Mouse (Mus musculus) kidney, embryonic 15.5 days (tissue): Measurements from ENCODE around the gene Klhl36. TPM values are rescaled to one million over a fixed set of nuclear protein-coding genes. Genes with fewer than 3 reads are reported as not detected.

Experiments
- ATAC-seq: fragments of 200-750 bp; cut with Nextera tagmentation; replicated peaks from 2 replicates; pipeline ENCODE4 v1.8.0; 2017; ENCODE audit warnings: moderate TSS enrichment; ENCODE audit not compliant: low FRiP score
- H3K27ac ChIP-seq: fragments of 300-500 bp; sonication (generic); 2 replicates; pipeline ENCODE4 v1.5.1; 2015; ENCODE audit warnings: mild to moderate bottlenecking, inconsistent platforms
- H3K27me3 ChIP-seq: fragments of 300-500 bp; sonication (generic); 2 replicates; pipeline ENCODE4 v1.6.1; 2015; ENCODE audit warnings: inconsistent platforms
- H3K36me3 ChIP-seq: fragments of 300-500 bp; sonication (generic); 2 replicates; pipeline ENCODE4 v1.6.1; 2015; ENCODE audit warnings: inconsistent platforms
- H3K4me1 ChIP-seq: fragments of 300-500 bp; sonication (generic); 2 replicates; pipeline ENCODE4 v1.6.1; 2015; ENCODE audit warnings: inconsistent platforms
- H3K4me2 ChIP-seq: fragments of 300-500 bp; sonication (generic); 2 replicates; pipeline ENCODE4 v1.6.1; 2015; ENCODE audit warnings: moderate library complexity, mild to moderate bottlenecking, inconsistent platforms
- H3K4me3 ChIP-seq: fragments of 300-500 bp; sonication (generic); replicated peaks from 2 replicates; pipeline ENCODE4 v1.5.1; 2015; ENCODE audit warnings: mild to moderate bottlenecking, inconsistent platforms
- H3K9ac ChIP-seq: fragments of 300-500 bp; sonication (generic); 2 replicates; pipeline ENCODE4 v1.6.1; 2015; ENCODE audit warnings: mild to moderate bottlenecking, inconsistent platforms
- H3K9me3 ChIP-seq: fragments of 300-500 bp; sonication (generic); replicated peaks from 2 replicates; pipeline ENCODE4 v1.6.1; 2016; ENCODE audit warnings: inconsistent platforms
- WGBS: fragments of 180-500 bp; shearing (Covaris S2); methylation state at CpG from one replicate; pipeline ENCODE4 v1.1.7; 2015; ENCODE audit warnings: mixed read lengths; 5-methylcytosine and 5-hydroxymethylcytosine counted together
- polyA plus RNA-seq: library from polyadenylated mRNA; unstranded; fragments of >200 nt; fragmentation: Nextera tagmentation; extraction: Ambion mirVana; gene quantifications from 2 replicates; pipeline ENCODE4 v1.2.1, GENCODE M21; 2015

The Klhl36 gene
- polyA plus RNA-seq, 1 experiment from 2014 or later: 18.4 TPM

DNA sequence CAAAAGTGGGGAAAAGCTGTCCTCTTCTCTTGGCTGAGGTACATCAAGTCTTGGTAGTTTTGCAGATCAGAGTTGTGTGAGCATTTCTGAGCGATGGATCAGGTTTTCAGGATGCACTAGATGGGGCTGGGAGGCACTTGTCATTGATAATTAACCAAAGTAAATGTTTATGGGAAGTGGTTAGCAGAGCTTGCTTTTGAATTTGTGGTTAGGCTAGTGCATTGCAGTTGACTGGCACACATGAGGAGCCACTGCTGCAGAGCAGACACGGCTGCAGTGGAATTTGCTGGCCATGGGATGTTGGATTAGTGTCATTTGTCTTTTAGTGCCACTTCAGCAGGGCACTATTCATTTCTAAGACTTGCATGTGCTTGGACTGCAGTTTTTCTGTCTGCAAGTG is 52.1 kb downstream of the Klhl36 start:
- no peak overlapping the region for H3K4me3 ChIP-seq
- no peaks in the 10 kb centered on the region for H3K27me3 ChIP-seq
- H3K27ac ChIP-seq: peak overlapping the region; percentile 52
- peak overlapping the region; percentile 96 for H3K4me2 ChIP-seq
- peaks cover 76% of the 10 kb centered on the region for H3K4me1 ChIP-seq
- no peak overlapping the region; the same call in 1 of the 2 replicates for H3K9ac ChIP-seq
- ATAC-seq: no peak
- 31% methylated on average over 2 of the region's 2 CpGs for WGBS
- no peaks in the 10 kb centered on the region for H3K9me3 ChIP-seq
- peaks cover 8% of the 10 kb centered on the region for H3K36me3 ChIP-seq

DNA sequence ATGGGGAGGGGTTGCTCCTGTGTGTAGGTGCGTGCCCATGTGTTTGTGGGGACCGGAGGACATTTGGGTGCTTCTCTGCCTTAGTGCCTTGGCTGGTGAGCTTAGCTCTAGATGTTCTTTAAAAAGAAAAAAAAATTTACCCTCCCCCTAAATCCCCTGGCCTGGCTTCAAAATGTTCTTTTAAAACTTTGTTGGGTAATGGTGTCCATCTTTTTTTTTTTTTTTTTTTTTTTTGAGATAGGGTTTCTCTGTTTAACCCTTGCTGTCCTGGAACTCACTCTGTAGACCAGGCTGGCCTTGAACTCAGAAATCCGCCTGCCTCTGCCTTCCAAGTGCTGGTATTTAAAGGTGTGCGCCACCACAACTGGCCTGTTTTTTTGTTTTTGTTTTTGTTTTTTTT is 53.2 kb downstream of the Klhl36 start:
- WGBS: 80% methylated on average over 4 of the region's 4 CpGs
- Histone ChIP-seq H3K27ac (0 out of 2 replicates have a peak overlapping the region, but pooled peaks have one; percentile 24), H3K36me3 (peaks cover 10% of the 10 kb centered on the region), H3K4me2 (no peak overlapping the region), H3K9me3 (no peaks in the 10 kb centered on the region), H3K27me3 (no peaks in the 10 kb centered on the region), H3K9ac (no peak overlapping the region), H3K4me1 (peaks cover 69% of the 10 kb centered on the region), H3K4me3 (no peak overlapping the region)
- no peak for ATAC-seq

DNA sequence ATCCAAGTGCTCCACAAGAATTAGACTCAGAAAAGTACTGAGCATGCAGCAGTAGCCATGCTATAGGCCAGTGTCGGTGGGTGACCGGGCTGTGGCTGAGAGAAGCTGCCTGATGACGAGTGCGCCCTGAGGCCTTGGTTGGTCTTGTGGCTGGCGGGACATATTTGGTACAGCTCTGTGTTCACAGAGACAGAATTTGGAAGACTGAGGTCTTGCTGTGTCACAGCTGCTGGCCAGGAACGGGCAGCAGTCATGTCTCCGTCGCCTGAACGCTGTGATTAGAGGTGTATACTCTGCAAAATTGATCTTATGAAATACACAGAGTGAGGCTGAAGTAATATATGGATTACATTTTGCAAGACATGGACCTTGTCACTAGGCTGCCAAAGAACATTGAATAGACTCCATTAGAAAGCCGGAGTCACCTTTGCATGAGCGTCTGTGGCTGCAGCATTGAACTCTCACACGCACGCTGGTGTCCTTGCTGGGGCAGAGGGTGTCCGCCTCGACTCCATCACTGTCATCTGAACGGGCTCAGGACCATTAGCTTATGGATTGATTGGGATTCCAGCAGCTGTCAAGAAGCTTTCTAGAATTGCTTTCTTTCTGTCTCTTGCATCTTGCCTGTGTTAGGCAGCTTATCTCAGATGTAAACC is 54.3 kb downstream of the Klhl36 start:
- Histone ChIP-seq H3K9me3 (no peaks in the 10 kb centered on the region), H3K4me1 (peaks cover 77% of the 10 kb centered on the region), H3K27me3 (no peaks in the 10 kb centered on the region), H3K4me2 (no peak overlapping the region), H3K4me3 (no peak overlapping the region), H3K36me3 (peaks cover 10% of the 10 kb centered on the region), H3K27ac (no peak overlapping the region), H3K9ac (no peak overlapping the region)
- ATAC-seq: no peak
- 70% methylated on average over 16 of the region's 16 CpGs for WGBS

DNA sequence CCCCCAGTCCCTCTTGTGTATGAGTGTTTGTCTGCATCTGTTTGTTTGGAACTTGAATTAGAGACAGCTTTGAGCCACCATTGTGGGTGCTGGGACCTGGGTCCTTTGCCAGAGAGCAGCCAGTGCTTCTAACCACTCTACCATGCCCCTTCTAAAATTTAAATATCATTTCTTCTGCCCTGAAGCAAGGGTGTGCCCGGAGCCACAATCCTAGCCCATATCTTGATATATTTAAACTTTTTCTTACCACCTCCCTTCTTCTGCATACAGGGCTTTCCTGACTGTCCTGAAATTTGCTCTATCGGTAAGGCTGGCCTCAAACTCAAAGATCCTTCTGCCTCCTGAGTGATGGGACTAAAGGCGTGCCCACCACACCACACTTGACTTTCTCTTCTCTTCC is 55.3 kb downstream of the Klhl36 start:
- no peak overlapping the region for H3K27ac ChIP-seq
- H3K4me1 ChIP-seq: peaks cover 76% of the 10 kb centered on the region
- ATAC-seq: no peak
- no peak overlapping the region for H3K4me3 ChIP-seq
- no peak overlapping the region for H3K9ac ChIP-seq
- no peak overlapping the region for H3K4me2 ChIP-seq
- 85% methylated on average over 3 of the region's 3 CpGs for WGBS
- peaks cover 10% of the 10 kb centered on the region for H3K36me3 ChIP-seq
- no peaks in the 10 kb centered on the region for H3K9me3 ChIP-seq
- H3K27me3 ChIP-seq: no peaks in the 10 kb centered on the region

DNA sequence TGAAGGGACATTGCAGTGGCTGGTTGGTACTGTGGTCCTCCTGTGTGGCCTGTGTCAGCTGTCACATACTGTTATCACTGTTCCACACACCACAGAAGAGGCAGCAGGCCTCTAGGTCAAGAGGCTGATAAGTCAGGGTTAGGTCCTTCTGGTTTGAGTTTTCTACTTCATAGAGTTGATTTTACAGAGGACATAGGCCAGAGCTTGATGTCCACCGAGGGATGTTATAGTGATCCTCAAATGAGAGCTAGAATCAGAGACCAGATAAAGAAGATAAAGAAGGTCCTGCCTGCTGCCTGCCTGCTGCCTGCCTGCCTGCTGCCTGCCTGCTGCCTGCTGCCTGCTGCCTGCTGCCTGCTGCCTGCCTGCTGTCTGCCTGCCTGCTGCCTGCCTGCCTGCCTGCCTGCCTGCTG is 56.1 kb downstream of the Klhl36 start:
- no peak overlapping the region for H3K9ac ChIP-seq
- peak; percentile 83 for ATAC-seq

DNA sequence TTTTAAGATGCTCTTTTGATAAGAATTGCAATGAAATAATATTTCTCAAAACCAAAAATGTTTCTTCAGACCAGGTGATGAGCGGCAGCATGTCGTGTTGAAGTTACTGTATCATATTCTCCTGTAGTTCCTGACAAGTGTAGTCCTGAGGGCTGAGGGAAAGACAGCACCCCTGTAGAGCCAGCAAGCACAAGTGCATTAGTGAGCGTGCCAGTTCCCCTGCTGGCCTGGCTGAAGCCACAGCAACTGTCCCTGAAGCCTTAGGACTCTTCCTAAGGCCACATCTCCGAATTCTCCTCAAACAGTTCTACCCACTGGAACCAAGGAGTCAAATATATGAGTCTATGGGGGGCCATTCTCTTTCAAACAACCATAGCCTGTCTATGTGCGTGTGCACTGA is 61.2 kb downstream of the Klhl36 start:
- H3K27me3 ChIP-seq: no peaks in the 10 kb centered on the region
- H3K9ac ChIP-seq: no peak overlapping the region
- no peak for ATAC-seq
- H3K36me3 ChIP-seq: peaks cover 6% of the 10 kb centered on the region
- H3K4me2 ChIP-seq: no peak overlapping the region
- H3K27ac ChIP-seq: no peak overlapping the region
- WGBS: 89% methylated on average over 5 of the region's 5 CpGs
- no peak overlapping the region for H3K4me3 ChIP-seq
- no peaks in the 10 kb centered on the region for H3K9me3 ChIP-seq
- H3K4me1 ChIP-seq: peaks cover 39% of the 10 kb centered on the region

More for the DNA sequence above, 56.1 kb downstream of the Klhl36 start:
- Histone ChIP-seq H3K9me3 (no peaks in the 10 kb centered on the region), H3K27me3 (no peaks in the 10 kb centered on the region), H3K4me2 (no peak overlapping the region), H3K4me3 (no peak overlapping the region), H3K36me3 (peaks cover 10% of the 10 kb centered on the region), H3K27ac (no peak overlapping the region), H3K4me1 (peaks cover 69% of the 10 kb centered on the region)
- WGBS: 56% methylated on average over 1 of the region's 1 CpGs

DNA sequence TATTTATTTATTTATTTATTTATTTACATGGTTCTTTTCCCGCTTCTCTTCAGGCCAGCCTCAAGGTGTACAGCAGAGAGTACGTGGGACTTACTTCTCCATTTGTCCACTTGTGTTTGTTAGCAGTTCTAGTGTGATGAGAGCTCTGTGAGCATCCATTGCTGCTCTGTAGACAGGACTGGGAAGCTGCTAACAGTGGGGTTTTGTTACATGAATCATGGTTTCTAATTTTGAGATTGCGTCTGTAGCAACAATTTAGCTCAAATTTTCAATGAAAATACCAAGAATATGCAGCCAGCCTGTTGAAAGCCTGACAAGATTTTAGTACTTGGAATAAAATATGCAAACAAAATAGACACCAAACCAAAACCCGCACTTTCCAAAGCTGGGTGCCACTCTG is 63.4 kb downstream of the Klhl36 start:
- H3K9ac ChIP-seq: no peak overlapping the region
- no peak overlapping the region for H3K4me2 ChIP-seq
- no peaks in the 10 kb centered on the region for H3K27me3 ChIP-seq
- H3K27ac ChIP-seq: no peak overlapping the region
- no peaks in the 10 kb centered on the region for H3K9me3 ChIP-seq
- WGBS: 82% methylated on average over 4 of the region's 4 CpGs
- H3K36me3 ChIP-seq: no peaks in the 10 kb centered on the region
- peaks cover 38% of the 10 kb centered on the region for H3K4me1 ChIP-seq
- no peak for ATAC-seq
- H3K4me3 ChIP-seq: no peak overlapping the region

DNA sequence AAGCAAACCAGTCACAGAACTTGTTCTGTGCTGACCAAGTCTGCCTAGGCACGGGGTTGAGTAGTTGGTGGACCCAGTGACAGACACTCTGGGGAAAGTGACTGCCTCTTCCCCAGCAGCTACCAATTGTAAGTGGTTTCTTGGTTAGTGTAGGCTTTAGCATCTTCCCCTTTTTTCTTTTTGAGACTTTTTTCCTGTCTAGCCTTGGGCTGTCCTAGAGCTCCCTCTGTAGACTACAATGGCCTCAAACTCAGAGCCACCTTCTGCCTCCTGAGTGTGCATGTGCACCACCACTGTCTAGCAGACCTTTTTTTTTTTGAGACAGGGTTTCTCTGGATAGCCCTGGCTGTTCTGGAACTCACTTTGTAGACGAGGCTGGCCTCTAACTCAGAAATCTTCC is 64.4 kb downstream of the Klhl36 start:
- no peak for ATAC-seq
- 80% methylated on average over 2 of the region's 2 CpGs for WGBS
- peaks cover under 1% of the 10 kb centered on the region; the same call in 1 of the 2 replicates for H3K36me3 ChIP-seq
- no peak overlapping the region for H3K4me2 ChIP-seq
- no peak overlapping the region for H3K9ac ChIP-seq
- no peak overlapping the region for H3K27ac ChIP-seq
- H3K4me3 ChIP-seq: no peak overlapping the region
- H3K9me3 ChIP-seq: no peaks in the 10 kb centered on the region
- H3K4me1 ChIP-seq: peaks cover 27% of the 10 kb centered on the region
- no peaks in the 10 kb centered on the region for H3K27me3 ChIP-seq

Other genes with a start within 250 kb of the Klhl36 start
- gene Adad2, start 249.5 kb upstream of the Klhl36 start, polyA plus RNA-seq: not detected in 2 replicates
- gene Kcng4, start 226.6 kb upstream of the Klhl36 start, polyA plus RNA-seq: 0.05 TPM in 1 of 2 replicates, not detected in the other
- gene Wfdc1, start 195.9 kb upstream of the Klhl36 start, polyA plus RNA-seq: 2.3 and 3.0 TPM in 2 replicates
- 1.6 and 2.7 TPM in 2 replicates for gene Atp2c2, start 162.3 kb upstream of the Klhl36 start, polyA plus RNA-seq
- gene Tldc1, start 83.8 kb upstream of the Klhl36 start, polyA plus RNA-seq: 14.9 and 15.0 TPM in 2 replicates
- gene Cotl1, start 21.7 kb upstream of the Klhl36 start, polyA plus RNA-seq: 99.2 and 138 TPM in 2 replicates
- gene Usp10, start 48.1 kb downstream of the Klhl36 start, polyA plus RNA-seq: 148 and 167 TPM in 2 replicates
- 0.99 and 7.4 TPM in 2 replicates for gene Gm20388, start 48.6 kb downstream of the Klhl36 start, polyA plus RNA-seq
- gene Crispld2, start 130.2 kb downstream of the Klhl36 start, polyA plus RNA-seq: 7.7 and 11.1 TPM in 2 replicates
- gene Zdhhc7, start 239.2 kb downstream of the Klhl36 start, polyA plus RNA-seq: 31.9 and 34.3 TPM in 2 replicates